Mouse (Mus musculus): ENCODE results near the gene Lss. TPM values are rescaled to one million over a fixed set of nuclear protein-coding genes. Genes with fewer than 3 reads are reported as not detected.
A peak's percentile ranks its signal among the peaks of the same experiment; 100 is the strongest.

Gene Lss
- 56.3 and 62.4 TPM in 2 replicates for polyA plus RNA-seq (2014; fragmentation: Nextera tagmentation; extraction: Ambion mirVana)

GRCm38 (mm10) chr10:76531375-76531774, at the start of gene Lss:
Gene Lss (plus strand): TSS chr10:76531588.
- peak within 1 kb of the TSS; percentile 49 for H3K4me3 ChIP-seq (ENCODE audit: low read depth, low read length)
- WGBS: under 1% methylated on average over 37 of the region's 37 CpGs
- peaks cover 23% of the 10 kb centered on the region for H3K36me3 ChIP-seq (ENCODE audit: control insufficient read depth, insufficient read depth, low read length)
- peak within 1 kb of the TSS; percentile 57; the same call in 1 of the 2 replicates for H3K27ac ChIP-seq (ENCODE audit: low read depth)
- H3K4me2 ChIP-seq (ENCODE audit: low read length): peak within 1 kb of the TSS; percentile 87
- H3K4me1 ChIP-seq (replicated peaks; ENCODE audit: control insufficient read depth, insufficient read depth, low read length): no peaks in the 10 kb centered on the region
- H3K9ac ChIP-seq (ENCODE audit: low read length): peak within 1 kb of the TSS; percentile 47
- DNase-seq (ENCODE audit: low spot score) (peak; percentile 96), ATAC-seq (replicated peaks; ENCODE audit: low FRiP score, low TSS enrichment, low read depth) (peak; percentile 99)
- no peaks in the 10 kb centered on the region for H3K27me3 ChIP-seq (replicated peaks; ENCODE audit: control insufficient read depth, insufficient read depth, low read length)
- no peaks in the 10 kb centered on the region for H3K9me3 ChIP-seq (ENCODE audit: control insufficient read depth, low read length)

DNA sequence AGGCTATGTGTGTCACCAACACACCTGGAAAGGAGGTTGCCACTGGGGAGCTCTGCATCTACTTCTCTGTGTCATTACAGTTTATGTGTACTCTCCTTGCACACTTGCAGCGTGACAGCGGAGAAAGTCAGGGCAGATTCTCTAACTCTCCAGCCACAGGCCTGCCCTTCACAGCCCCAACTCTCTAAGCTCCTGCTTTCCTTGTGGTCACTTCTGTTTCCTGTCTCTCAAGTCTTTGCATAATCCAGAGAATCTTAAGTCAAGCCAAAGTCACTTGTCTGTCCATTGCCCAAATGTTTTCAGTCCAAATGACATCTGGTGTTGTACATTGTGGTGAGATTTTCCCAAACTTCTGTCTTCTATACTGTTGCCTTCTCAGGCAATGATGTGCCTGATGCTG, 45.1 kb upstream of the Lss start:
- H3K4me3 ChIP-seq (ENCODE audit: low read depth, low read length): no peak overlapping the region
- H3K27me3 ChIP-seq (replicated peaks; ENCODE audit: control insufficient read depth, insufficient read depth, low read length): no peaks in the 10 kb centered on the region
- H3K9me3 ChIP-seq (ENCODE audit: control insufficient read depth, low read length): no peaks in the 10 kb centered on the region
- peaks cover 97% of the 10 kb centered on the region for H3K36me3 ChIP-seq (ENCODE audit: control insufficient read depth, insufficient read depth, low read length)
- no peak overlapping the region for H3K27ac ChIP-seq (ENCODE audit: low read depth)
- no peaks in the 10 kb centered on the region for H3K4me1 ChIP-seq (replicated peaks; ENCODE audit: control insufficient read depth, insufficient read depth, low read length)
- no peak overlapping the region for H3K4me2 ChIP-seq (ENCODE audit: low read length)
- no peak for ATAC-seq (replicated peaks; ENCODE audit: low FRiP score, low TSS enrichment, low read depth)
- 90% methylated on average over 2 of the region's 2 CpGs for WGBS
- H3K9ac ChIP-seq (ENCODE audit: low read length): no peak overlapping the region
- DNase-seq (ENCODE audit: low spot score): no peak

DNA sequence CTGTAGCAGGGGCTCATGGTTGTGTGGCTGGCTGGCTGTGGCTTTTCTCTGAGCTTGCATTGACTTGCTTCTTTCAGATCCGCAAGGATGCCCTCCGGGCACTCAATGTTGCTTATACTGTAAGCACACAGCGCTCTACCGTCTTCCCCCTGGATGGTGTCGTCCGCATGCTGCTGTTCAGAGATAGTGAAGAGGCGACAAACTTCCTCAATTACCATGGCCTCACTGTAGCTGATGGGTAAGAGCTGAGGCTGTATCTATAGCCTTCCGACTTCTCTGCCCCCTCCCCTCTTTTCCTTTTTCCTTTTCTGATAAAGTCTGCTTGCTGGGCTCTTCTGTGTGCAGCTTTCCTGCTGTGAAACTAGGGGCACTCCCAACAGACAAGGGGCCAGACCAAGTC, 43.1 kb upstream of the Lss start:
- no peak for ATAC-seq (replicated peaks; ENCODE audit: low FRiP score, low TSS enrichment, low read depth)
- Histone ChIP-seq H3K27ac (ENCODE audit: low read depth) (no peak overlapping the region), H3K36me3 (ENCODE audit: control insufficient read depth, insufficient read depth, low read length) (peaks cover 93% of the 10 kb centered on the region)

GRCm38 (mm10) chr10:76489205-76489604, 42.2 kb upstream of the Lss start:
- Histone ChIP-seq H3K9ac (ENCODE audit: low read length) (no peak overlapping the region), H3K9me3 (ENCODE audit: control insufficient read depth, low read length) (no peaks in the 10 kb centered on the region), H3K36me3 (ENCODE audit: control insufficient read depth, insufficient read depth, low read length) (peaks cover 93% of the 10 kb centered on the region), H3K4me2 (ENCODE audit: low read length) (no peak overlapping the region), H3K27ac (ENCODE audit: low read depth) (no peak overlapping the region), H3K4me1 (replicated peaks; ENCODE audit: control insufficient read depth, insufficient read depth, low read length) (no peaks in the 10 kb centered on the region), H3K4me3 (ENCODE audit: low read depth, low read length) (no peak overlapping the region), H3K27me3 (replicated peaks; ENCODE audit: control insufficient read depth, insufficient read depth, low read length) (no peaks in the 10 kb centered on the region)
- ATAC-seq (replicated peaks; ENCODE audit: low FRiP score, low TSS enrichment, low read depth) (no peak), DNase-seq (ENCODE audit: low spot score) (no peak)
- 89% methylated on average over 15 of the region's 15 CpGs for WGBS

More for the DNA sequence above, 43.1 kb upstream of the Lss start:
- no peaks in the 10 kb centered on the region for H3K9me3 ChIP-seq (ENCODE audit: control insufficient read depth, low read length)
- H3K4me3 ChIP-seq (ENCODE audit: low read depth, low read length): no peak overlapping the region
- no peaks in the 10 kb centered on the region for H3K27me3 ChIP-seq (replicated peaks; ENCODE audit: control insufficient read depth, insufficient read depth, low read length)
- H3K4me1 ChIP-seq (replicated peaks; ENCODE audit: control insufficient read depth, insufficient read depth, low read length): no peaks in the 10 kb centered on the region
- no peak overlapping the region for H3K4me2 ChIP-seq (ENCODE audit: low read length)
- no peak for DNase-seq (ENCODE audit: low spot score)
- WGBS: 95% methylated on average over 8 of the region's 8 CpGs
- H3K9ac ChIP-seq (ENCODE audit: low read length): no peak overlapping the region

GRCm38 (mm10) chr10:76493527-76493926, 37.9 kb upstream of the Lss start:
- H3K36me3 ChIP-seq (ENCODE audit: control insufficient read depth, insufficient read depth, low read length): peaks cover 88% of the 10 kb centered on the region
- no peak for ATAC-seq (replicated peaks; ENCODE audit: low FRiP score, low TSS enrichment, low read depth)
- H3K9ac ChIP-seq (ENCODE audit: low read length): no peak overlapping the region

GRCm38 (mm10) chr10:76495501-76495900, 35.9 kb upstream of the Lss start:
- no peak overlapping the region for H3K4me2 ChIP-seq (ENCODE audit: low read length)
- WGBS: 92% methylated on average over 6 of the region's 6 CpGs

More at GRCm38 (mm10) chr10:76493527-76493926, 37.9 kb upstream of the Lss start:
- H3K9me3 ChIP-seq (ENCODE audit: control insufficient read depth, low read length): no peaks in the 10 kb centered on the region
- 64% methylated on average over 1 of the region's 1 CpGs for WGBS
- no peak for DNase-seq (ENCODE audit: low spot score)
- no peak overlapping the region for H3K27ac ChIP-seq (ENCODE audit: low read depth)
- H3K4me1 ChIP-seq (replicated peaks; ENCODE audit: control insufficient read depth, insufficient read depth, low read length): no peaks in the 10 kb centered on the region
- H3K4me3 ChIP-seq (ENCODE audit: low read depth, low read length): no peak overlapping the region
- H3K4me2 ChIP-seq (ENCODE audit: low read length): no peak overlapping the region
- H3K27me3 ChIP-seq (replicated peaks; ENCODE audit: control insufficient read depth, insufficient read depth, low read length): no peaks in the 10 kb centered on the region

GRCm38 (mm10) chr10:76496366-76496765, 35.0 kb upstream of the Lss start:
- WGBS: 90% methylated on average over 7 of the region's 7 CpGs
- H3K36me3 ChIP-seq (ENCODE audit: control insufficient read depth, insufficient read depth, low read length): peaks cover 88% of the 10 kb centered on the region

More at GRCm38 (mm10) chr10:76495501-76495900, 35.9 kb upstream of the Lss start:
- Histone ChIP-seq H3K36me3 (ENCODE audit: control insufficient read depth, insufficient read depth, low read length) (peaks cover 88% of the 10 kb centered on the region), H3K27ac (ENCODE audit: low read depth) (no peak overlapping the region), H3K9me3 (ENCODE audit: control insufficient read depth, low read length) (no peaks in the 10 kb centered on the region), H3K27me3 (replicated peaks; ENCODE audit: control insufficient read depth, insufficient read depth, low read length) (no peaks in the 10 kb centered on the region), H3K4me3 (ENCODE audit: low read depth, low read length) (no peak overlapping the region), H3K9ac (ENCODE audit: low read length) (no peak overlapping the region), H3K4me1 (replicated peaks; ENCODE audit: control insufficient read depth, insufficient read depth, low read length) (no peaks in the 10 kb centered on the region)
- DNase-seq (ENCODE audit: low spot score): no peak
- no peak for ATAC-seq (replicated peaks; ENCODE audit: low FRiP score, low TSS enrichment, low read depth)

DNA sequence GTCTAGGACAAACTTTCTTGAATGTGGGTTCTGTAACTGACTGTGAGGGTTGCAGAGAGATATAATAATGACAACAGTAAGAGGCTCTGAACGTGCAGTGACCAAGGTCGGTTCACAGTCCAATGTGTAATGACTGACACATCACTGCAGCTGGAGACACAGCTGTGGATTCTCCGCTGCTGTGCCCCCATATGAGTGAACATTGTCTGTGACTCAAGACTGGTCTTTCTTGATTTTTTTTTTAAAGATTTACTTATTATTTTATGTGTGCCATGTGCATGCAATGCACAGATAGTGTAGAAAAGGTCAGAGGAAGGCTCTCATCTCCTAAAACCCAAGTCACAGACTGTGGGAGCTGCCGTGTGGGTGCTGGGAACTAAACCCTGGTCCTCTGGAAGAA, 33.9 kb upstream of the Lss start:
- no peaks in the 10 kb centered on the region for H3K4me1 ChIP-seq (replicated peaks; ENCODE audit: control insufficient read depth, insufficient read depth, low read length)
- H3K27me3 ChIP-seq (replicated peaks; ENCODE audit: control insufficient read depth, insufficient read depth, low read length): no peaks in the 10 kb centered on the region
- no peak for ATAC-seq (replicated peaks; ENCODE audit: low FRiP score, low TSS enrichment, low read depth)
- H3K4me2 ChIP-seq (ENCODE audit: low read length): no peak overlapping the region
- no peak overlapping the region for H3K9ac ChIP-seq (ENCODE audit: low read length)
- no peak overlapping the region for H3K4me3 ChIP-seq (ENCODE audit: low read depth, low read length)
- H3K9me3 ChIP-seq (ENCODE audit: control insufficient read depth, low read length): no peaks in the 10 kb centered on the region
- H3K36me3 ChIP-seq (ENCODE audit: control insufficient read depth, insufficient read depth, low read length): peaks cover 93% of the 10 kb centered on the region
- DNase-seq (ENCODE audit: low spot score): no peak
- WGBS: 95% methylated on average over 4 of the region's 4 CpGs
- no peak overlapping the region for H3K27ac ChIP-seq (ENCODE audit: low read depth)

More at GRCm38 (mm10) chr10:76496366-76496765, 35.0 kb upstream of the Lss start:
- Histone ChIP-seq H3K4me2 (ENCODE audit: low read length) (no peak overlapping the region), H3K27me3 (replicated peaks; ENCODE audit: control insufficient read depth, insufficient read depth, low read length) (no peaks in the 10 kb centered on the region), H3K9me3 (ENCODE audit: control insufficient read depth, low read length) (no peaks in the 10 kb centered on the region), H3K27ac (ENCODE audit: low read depth) (no peak overlapping the region), H3K4me1 (replicated peaks; ENCODE audit: control insufficient read depth, insufficient read depth, low read length) (no peaks in the 10 kb centered on the region), H3K4me3 (ENCODE audit: low read depth, low read length) (no peak overlapping the region), H3K9ac (ENCODE audit: low read length) (no peak overlapping the region)
- ATAC-seq (replicated peaks; ENCODE audit: low FRiP score, low TSS enrichment, low read depth) (no peak), DNase-seq (ENCODE audit: low spot score) (no peak)

- DNase-seq (ENCODE audit: low spot score): no peak
- H3K9me3 ChIP-seq (ENCODE audit: control insufficient read depth, low read length): no peaks in the 10 kb centered on the region
- no peak overlapping the region for H3K27ac ChIP-seq (ENCODE audit: low read depth)
- H3K4me1 ChIP-seq (replicated peaks; ENCODE audit: control insufficient read depth, insufficient read depth, low read length): no peaks in the 10 kb centered on the region
- H3K4me2 ChIP-seq (ENCODE audit: low read length): no peak overlapping the region
- WGBS: 77% methylated on average over 11 of the region's 11 CpGs
- no peak overlapping the region for H3K9ac ChIP-seq (ENCODE audit: low read length)
- 0 out of 2 replicates have a peak, but pooled peaks have one; percentile 60 for ATAC-seq (replicated peaks; ENCODE audit: low FRiP score, low TSS enrichment, low read depth)
- H3K27me3 ChIP-seq (replicated peaks; ENCODE audit: control insufficient read depth, insufficient read depth, low read length): no peaks in the 10 kb centered on the region
- peaks cover 89% of the 10 kb centered on the region for H3K36me3 ChIP-seq (ENCODE audit: control insufficient read depth, insufficient read depth, low read length)
- no peak overlapping the region for H3K4me3 ChIP-seq (ENCODE audit: low read depth, low read length)
These were observed 27.0 kb upstream of the Lss start for GRCm38 (mm10) chr10:76504271-76504943.

Data from intestine, embryonic 14.5 days (tissue).